Mouse (Mus musculus): ENCODE measurements around the gene Crnkl1.

The Crnkl1 gene

GRCm38 (mm10) chr2:145880887-145881747, 53.7 kb downstream of the Crnkl1 start:
- intact Hi-C loops (cut with DNase I): loop anchor here (5.0 kb wide), 1 partner anchor 184 kb away; no protein-coding TSS in a partner anchor

- intact Hi-C loops (cut with DNase I): no loop called here
Observed at GRCm38 (mm10) chr2:145877191-145877590, 57.6 kb downstream of the Crnkl1 start.

- intact Hi-C loops (cut with DNase I): no loop called here
Observed at GRCm38 (mm10) chr2:145874879-145875482, 59.8 kb downstream of the Crnkl1 start.

GRCm38 (mm10) chr2:145873953-145874352, 60.9 kb downstream of the Crnkl1 start:
- intact Hi-C loops (cut with DNase I): no loop called here

GRCm38 (mm10) chr2:145872099-145872498, 62.7 kb downstream of the Crnkl1 start:
- intact Hi-C loops (cut with DNase I): no loop called here

GRCm38 (mm10) chr2:145871308-145871707, 63.5 kb downstream of the Crnkl1 start:
- intact Hi-C loops (cut with DNase I): no loop called here

Small RNA genes lying within 50 kb of the gene (microRNA-seq; reads per million reads assigned to microRNA genes)
- 0 reads per million in 2 experiments for gene Gm25026

Data from adrenal gland (tissue).